Mouse (Mus musculus) kidney, embryonic 16.5 days (tissue): Measurements from ENCODE around the gene Zfand3. TPM values are rescaled to one million over a fixed set of nuclear protein-coding genes. Genes with fewer than 3 reads are reported as not detected.

ENCODE experiments used
- ATAC-seq: fragments of 200-750 bp; cut with Nextera tagmentation; 2 replicates; pipeline ENCODE4 v1.8.0; 2017; ENCODE audit warnings: moderate TSS enrichment; ENCODE audit not compliant: low FRiP score, low TSS enrichment
- H3K27ac ChIP-seq: fragments of 300-500 bp; sonication (generic); 2 replicates; pipeline ENCODE4 v1.5.1; 2014; ENCODE audit warnings: low read length
- H3K27me3 ChIP-seq: fragments of 300-500 bp; sonication (generic); 2 replicates; pipeline ENCODE4 v1.6.1; 2014; ENCODE audit warnings: low read length, control low read depth, mixed read lengths; ENCODE audit not compliant: insufficient read depth
- H3K36me3 ChIP-seq: fragments of 300-500 bp; sonication (generic); 2 replicates; pipeline ENCODE4 v1.6.1; 2014; ENCODE audit warnings: low read length, control low read depth, mixed read lengths; ENCODE audit not compliant: insufficient read depth
- H3K4me1 ChIP-seq: fragments of 300-500 bp; sonication (generic); 2 replicates; pipeline ENCODE4 v1.6.1; 2014; ENCODE audit warnings: low read length, control low read depth, mixed read lengths; ENCODE audit not compliant: insufficient read depth
- H3K4me2 ChIP-seq: fragments of 300-500 bp; sonication (generic); replicated peaks from 2 replicates; pipeline ENCODE4 v1.6.1; 2014; ENCODE audit warnings: low read depth, low read length
- H3K4me3 ChIP-seq: fragments of 300-500 bp; sonication (generic); 2 replicates; pipeline ENCODE4 v1.5.1; 2014; ENCODE audit warnings: mild to moderate bottlenecking, low read length
- H3K9ac ChIP-seq: fragments of 300-500 bp; sonication (generic); replicated peaks from 2 replicates; pipeline ENCODE4 v1.6.1; 2014; ENCODE audit warnings: low read length
- H3K9me3 ChIP-seq: fragments of 300-500 bp; sonication (generic); 2 replicates; pipeline ENCODE4 v1.6.1; 2016; ENCODE audit warnings: low read length, control low read depth
- WGBS: fragments of 180-500 bp; shearing (Covaris S2); extraction: QIAGEN DNeasy Blood & Tissue Kit; methylation state at CpG from one replicate; pipeline ENCODE4 v1.1.7; 2014; 5-methylcytosine and 5-hydroxymethylcytosine counted together
- polyA plus RNA-seq: library from polyadenylated mRNA; unstranded; fragments of >200 nt; fragmentation: Nextera tagmentation; extraction: Ambion mirVana; gene quantifications from 2 replicates; pipeline ENCODE4 v1.2.1, GENCODE M21; 2015

Gene Zfand3
- polyA plus RNA-seq, 1 experiment from 2014 or later: 62.0 TPM

DNA sequence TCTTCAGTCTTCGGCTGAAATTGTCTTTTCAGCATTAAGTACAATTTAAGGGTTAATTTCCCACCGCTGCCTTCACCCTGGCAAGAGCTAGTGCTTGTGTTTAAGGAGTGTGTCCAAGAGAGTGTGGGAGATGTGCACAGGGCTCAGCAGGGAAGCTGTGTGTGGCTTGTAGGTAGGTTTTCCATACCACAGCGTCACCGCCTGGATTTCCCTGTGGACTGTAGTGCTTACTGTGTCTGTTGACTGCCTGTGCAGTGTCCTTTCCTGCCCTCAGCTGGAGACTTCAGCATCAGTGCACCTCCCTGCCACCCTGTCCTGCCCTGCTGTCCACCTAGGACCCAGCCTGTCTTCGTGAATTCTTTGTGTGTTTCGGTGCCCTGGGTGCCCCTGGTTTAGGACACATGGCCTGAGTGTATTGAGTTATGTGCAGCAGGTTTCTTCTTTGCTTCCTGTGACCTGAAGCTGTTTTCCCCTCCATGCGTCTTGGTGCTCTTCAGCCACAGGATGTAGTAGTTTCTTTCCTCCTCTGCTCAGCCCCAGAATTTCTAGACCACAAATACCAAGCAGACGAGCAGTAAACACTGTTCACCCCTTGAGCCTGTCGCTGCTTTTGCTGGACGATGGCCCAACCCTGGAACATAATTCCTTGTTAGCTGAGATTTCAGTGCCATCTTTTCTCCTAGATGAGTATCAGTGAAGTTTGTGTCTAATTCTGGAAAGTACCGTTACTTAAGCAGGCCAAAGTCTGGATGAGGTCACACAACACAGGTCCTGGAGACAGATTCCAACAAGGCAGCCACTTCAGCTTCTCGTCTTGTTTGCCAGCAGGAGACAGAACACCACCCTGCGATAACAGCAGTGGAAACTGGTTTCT lies 195.1 kb downstream of the Zfand3 start:
- no peaks in the 10 kb centered on the region for H3K9me3 ChIP-seq
- H3K36me3 ChIP-seq: no peaks in the 10 kb centered on the region
- peaks cover 64% of the 10 kb centered on the region for H3K4me1 ChIP-seq
- H3K27me3 ChIP-seq: no peaks in the 10 kb centered on the region
- no peak overlapping the region for H3K4me3 ChIP-seq
- no peak overlapping the region; the same call in 1 of the 2 replicates for H3K9ac ChIP-seq
- 49% methylated on average over 13 of the region's 13 CpGs for WGBS
- H3K27ac ChIP-seq: 0 out of 2 replicates have a peak overlapping the region, but pooled peaks have one; percentile 1
- H3K4me2 ChIP-seq: no peak overlapping the region
- no peak for ATAC-seq

DNA sequence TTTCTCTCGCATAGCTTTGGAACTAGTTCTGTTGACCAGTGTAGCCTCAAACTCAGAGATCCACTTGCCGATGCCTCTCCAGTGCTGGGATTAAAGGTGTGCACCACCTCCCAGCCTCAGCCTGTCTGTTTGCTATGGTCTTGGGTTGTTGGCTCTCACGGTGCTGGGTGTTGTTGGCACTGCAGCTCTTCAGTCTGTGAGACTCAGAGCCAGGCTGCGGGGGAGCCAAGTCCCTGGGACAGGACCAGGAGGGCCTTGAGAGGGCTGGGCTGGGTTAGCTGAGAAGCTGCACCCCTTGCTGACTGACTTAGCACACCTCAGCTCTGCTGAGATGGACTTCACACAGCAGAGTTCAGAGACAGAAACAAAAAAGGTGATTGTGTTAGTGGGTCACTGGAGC lies 195.8 kb downstream of the Zfand3 start:
- no peak for ATAC-seq
- Histone ChIP-seq H3K4me2 (no peak overlapping the region), H3K4me3 (no peak overlapping the region), H3K27ac (no peak overlapping the region), H3K9me3 (no peaks in the 10 kb centered on the region), H3K9ac (no peak overlapping the region), H3K36me3 (no peaks in the 10 kb centered on the region), H3K4me1 (peaks cover 64% of the 10 kb centered on the region), H3K27me3 (no peaks in the 10 kb centered on the region)
- WGBS: 73% methylated on average over 4 of the region's 4 CpGs

DNA sequence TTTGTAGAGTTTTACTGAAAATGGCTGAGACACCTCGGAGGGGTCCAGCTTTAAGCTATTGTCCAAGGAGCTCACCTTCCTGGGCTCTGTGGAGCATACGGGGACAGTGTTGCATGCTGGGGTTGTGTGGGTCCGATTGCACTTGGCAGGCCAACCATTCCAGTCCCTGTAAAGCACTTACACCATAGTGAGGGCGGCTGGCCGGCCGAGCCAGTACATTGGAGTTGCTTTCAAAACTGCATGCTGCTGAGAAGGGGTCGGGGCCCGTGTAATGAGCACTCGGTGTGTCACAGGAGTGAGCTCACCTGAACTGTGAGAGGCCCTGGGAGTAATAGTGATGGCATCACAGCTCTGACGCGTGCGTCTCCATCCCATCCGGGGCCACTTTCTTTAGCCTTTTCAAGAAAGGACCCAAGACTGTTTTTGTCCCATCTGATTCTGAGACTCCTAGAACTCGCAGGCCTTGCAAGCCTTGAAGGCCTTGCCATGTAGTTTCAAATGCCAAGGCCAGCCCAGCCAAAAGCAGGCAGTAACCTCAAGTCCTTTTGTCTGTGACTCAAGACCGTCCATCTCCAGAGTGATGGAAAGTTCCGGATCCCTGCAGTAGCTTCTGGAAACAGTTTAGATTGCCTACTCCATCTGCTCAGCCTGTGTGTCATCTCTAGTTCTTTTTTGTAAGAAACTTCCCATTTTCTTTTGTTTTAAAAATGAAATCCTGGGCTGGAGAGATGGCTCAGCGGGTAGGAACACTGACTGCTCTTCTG lies 200.7 kb downstream of the Zfand3 start:
- no peak overlapping the region for H3K4me2 ChIP-seq
- H3K4me3 ChIP-seq: no peak overlapping the region
- WGBS: 88% methylated on average over 17 of the region's 17 CpGs
- no peak overlapping the region for H3K9ac ChIP-seq
- no peak overlapping the region for H3K27ac ChIP-seq
- H3K9me3 ChIP-seq: no peaks in the 10 kb centered on the region
- H3K36me3 ChIP-seq: peaks cover 18% of the 10 kb centered on the region
- peaks cover 30% of the 10 kb centered on the region for H3K4me1 ChIP-seq
- no peak for ATAC-seq
- H3K27me3 ChIP-seq: no peaks in the 10 kb centered on the region

DNA sequence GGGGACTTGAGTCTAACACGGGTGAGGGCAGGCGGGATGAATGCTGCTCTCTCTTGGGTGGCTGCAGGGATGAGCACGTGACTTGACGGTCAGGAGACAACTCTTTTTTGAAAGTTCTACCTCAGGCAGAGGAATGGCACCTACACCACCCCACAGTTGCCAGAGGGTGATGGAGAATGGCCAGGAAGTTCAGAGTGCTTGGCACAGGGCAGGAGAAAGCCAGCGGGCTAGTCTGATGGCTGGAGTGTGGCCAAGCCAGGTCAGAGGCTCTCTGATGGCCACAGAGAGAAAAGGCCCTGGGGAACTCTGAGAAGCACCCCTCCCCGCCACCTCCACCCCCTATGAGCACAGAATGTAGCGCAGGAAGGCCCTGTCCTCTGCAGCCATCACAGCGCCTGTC lies 205.7 kb downstream of the Zfand3 start:
- ATAC-seq: no peak
- Histone ChIP-seq H3K4me2 (no peak overlapping the region), H3K4me3 (no peak overlapping the region), H3K9me3 (no peaks in the 10 kb centered on the region), H3K4me1 (peaks cover 5% of the 10 kb centered on the region; the same call in 1 of the 2 replicates), H3K27me3 (no peaks in the 10 kb centered on the region), H3K36me3 (peaks cover 29% of the 10 kb centered on the region), H3K27ac (no peak overlapping the region), H3K9ac (no peak overlapping the region)
- 91% methylated on average over 8 of the region's 8 CpGs for WGBS

DNA sequence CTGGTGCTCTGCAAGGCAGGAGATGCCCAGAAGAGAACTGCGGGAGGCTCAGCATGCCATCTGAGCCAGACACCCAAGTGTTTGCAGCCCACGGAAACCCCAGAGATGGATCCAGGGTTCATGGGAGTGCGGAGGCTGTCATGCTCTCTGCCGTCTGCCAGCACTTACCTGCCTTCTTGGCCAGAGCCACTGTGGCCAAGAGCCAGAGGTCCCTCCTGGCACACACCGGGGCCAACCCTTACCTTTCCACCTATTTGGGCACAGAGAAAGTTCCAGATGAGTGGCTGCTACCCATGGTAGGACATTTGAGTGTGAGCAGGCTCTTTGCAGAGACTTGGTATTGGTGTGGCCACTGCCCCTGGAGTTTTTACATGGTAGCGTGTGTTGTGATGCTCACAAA lies 206.4 kb downstream of the Zfand3 start:
- Histone ChIP-seq H3K27ac (no peak overlapping the region), H3K4me1 (peaks cover 4% of the 10 kb centered on the region; the same call in 1 of the 2 replicates), H3K4me2 (no peak overlapping the region), H3K9me3 (no peaks in the 10 kb centered on the region), H3K9ac (no peak overlapping the region), H3K4me3 (no peak overlapping the region), H3K36me3 (peaks cover 29% of the 10 kb centered on the region), H3K27me3 (no peaks in the 10 kb centered on the region)
- 90% methylated on average over 6 of the region's 6 CpGs for WGBS
- no peak for ATAC-seq

DNA sequence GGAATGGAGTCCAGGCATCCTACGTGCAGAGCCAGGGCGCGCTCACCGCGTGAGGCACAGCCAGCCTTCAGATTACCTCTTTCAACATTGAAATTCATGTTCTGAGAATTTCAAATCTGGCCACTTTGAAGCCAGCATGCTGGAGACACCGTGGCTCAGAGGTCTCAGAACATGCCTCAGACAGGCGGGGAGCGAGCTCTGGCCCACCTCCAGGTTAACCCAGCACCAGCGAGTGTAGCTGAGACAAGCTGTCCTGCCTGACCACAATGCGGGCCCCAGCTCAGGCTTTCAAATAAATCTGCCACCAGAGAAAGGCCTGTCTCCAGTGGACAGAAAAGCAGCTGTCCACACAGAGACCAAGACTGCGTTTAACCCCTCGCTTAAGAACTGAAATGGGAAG lies 208.1 kb downstream of the Zfand3 start:
- Histone ChIP-seq H3K9ac (no peak overlapping the region), H3K27ac (no peak overlapping the region), H3K36me3 (peaks cover 29% of the 10 kb centered on the region), H3K9me3 (no peaks in the 10 kb centered on the region), H3K4me3 (no peak overlapping the region), H3K4me2 (no peak overlapping the region), H3K4me1 (no peaks in the 10 kb centered on the region), H3K27me3 (no peaks in the 10 kb centered on the region)
- ATAC-seq: no peak
- 56% methylated on average over 12 of the region's 12 CpGs for WGBS

DNA sequence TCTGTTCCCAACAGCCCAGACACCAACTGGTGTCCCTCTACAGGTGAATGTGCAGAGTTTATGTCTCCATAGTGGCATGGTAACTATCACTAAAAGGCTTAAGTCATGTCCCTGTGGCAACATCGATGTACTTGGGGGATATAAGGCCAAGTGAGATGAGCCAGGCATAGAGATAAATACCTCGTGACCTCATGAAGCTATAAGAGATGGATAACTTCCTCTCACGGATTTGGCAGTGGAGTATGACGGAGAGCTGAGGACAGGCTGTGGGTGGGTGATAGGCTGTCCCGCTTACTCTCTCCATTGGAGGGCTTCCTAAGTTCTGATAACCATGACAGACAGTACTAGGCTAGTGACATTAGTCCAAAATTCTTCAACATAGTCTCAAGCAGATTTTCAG lies 208.8 kb downstream of the Zfand3 start:
- H3K27ac ChIP-seq: no peak overlapping the region
- no peaks in the 10 kb centered on the region for H3K9me3 ChIP-seq
- peaks cover 27% of the 10 kb centered on the region for H3K36me3 ChIP-seq
- no peak overlapping the region for H3K4me2 ChIP-seq
- no peak for ATAC-seq
- 81% methylated on average over 5 of the region's 5 CpGs for WGBS
- no peaks in the 10 kb centered on the region for H3K27me3 ChIP-seq
- no peak overlapping the region for H3K9ac ChIP-seq
- H3K4me3 ChIP-seq: no peak overlapping the region
- H3K4me1 ChIP-seq: no peaks in the 10 kb centered on the region

DNA sequence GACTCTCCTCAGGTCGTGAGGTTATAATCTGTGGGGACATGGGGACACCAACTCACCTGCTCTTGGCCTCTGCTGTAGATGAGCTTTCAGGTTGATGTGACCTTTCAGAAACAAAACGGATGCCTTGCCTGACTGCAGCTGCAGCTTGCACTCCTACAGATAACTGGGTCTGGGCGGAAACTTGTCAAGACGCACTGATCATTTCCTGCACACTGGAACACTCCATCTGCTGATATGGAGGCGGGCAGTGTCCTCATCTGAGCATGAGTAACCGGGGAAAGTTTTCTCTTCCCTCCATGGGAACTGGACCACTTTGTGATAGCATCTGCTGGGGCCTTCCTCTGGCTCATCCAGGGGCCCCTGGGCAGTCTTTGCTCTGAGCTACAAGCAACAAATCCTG lies 209.9 kb downstream of the Zfand3 start:
- no peaks in the 10 kb centered on the region for H3K4me1 ChIP-seq
- H3K9ac ChIP-seq: no peak overlapping the region
- H3K4me2 ChIP-seq: no peak overlapping the region
- peaks cover 17% of the 10 kb centered on the region for H3K36me3 ChIP-seq
- 82% methylated on average over 6 of the region's 6 CpGs for WGBS
- H3K9me3 ChIP-seq: no peaks in the 10 kb centered on the region
- ATAC-seq: no peak
- no peaks in the 10 kb centered on the region for H3K27me3 ChIP-seq
- no peak overlapping the region for H3K4me3 ChIP-seq
- no peak overlapping the region for H3K27ac ChIP-seq

DNA sequence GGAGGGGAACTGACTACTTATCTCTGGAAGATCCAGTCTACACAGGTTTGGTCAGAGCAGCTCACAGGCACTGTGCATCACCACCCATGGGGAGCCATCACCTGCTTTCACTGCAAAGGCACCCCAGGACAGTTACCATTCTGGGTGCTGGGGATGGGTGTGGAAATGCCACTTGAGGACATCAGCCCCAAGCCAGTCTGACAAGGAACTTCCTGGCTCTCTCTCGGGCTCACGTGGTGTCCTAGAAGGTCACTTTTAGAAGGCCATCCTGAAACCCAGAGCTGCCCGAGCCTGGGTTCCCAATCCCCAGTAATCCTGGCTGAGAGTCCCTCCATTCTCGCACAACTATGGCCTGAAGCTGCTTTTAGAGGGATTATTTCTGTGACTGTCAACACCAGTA lies 211.2 kb downstream of the Zfand3 start:
- no peaks in the 10 kb centered on the region for H3K27me3 ChIP-seq
- no peak overlapping the region for H3K4me2 ChIP-seq
- H3K9me3 ChIP-seq: no peaks in the 10 kb centered on the region
- ATAC-seq: no peak
- no peaks in the 10 kb centered on the region for H3K4me1 ChIP-seq
- no peak overlapping the region for H3K27ac ChIP-seq
- H3K36me3 ChIP-seq: peaks cover 7% of the 10 kb centered on the region; the same call in 1 of the 2 replicates
- H3K9ac ChIP-seq: no peak overlapping the region
- WGBS: 61% methylated on average over 4 of the region's 4 CpGs
- H3K4me3 ChIP-seq: no peak overlapping the region

DNA sequence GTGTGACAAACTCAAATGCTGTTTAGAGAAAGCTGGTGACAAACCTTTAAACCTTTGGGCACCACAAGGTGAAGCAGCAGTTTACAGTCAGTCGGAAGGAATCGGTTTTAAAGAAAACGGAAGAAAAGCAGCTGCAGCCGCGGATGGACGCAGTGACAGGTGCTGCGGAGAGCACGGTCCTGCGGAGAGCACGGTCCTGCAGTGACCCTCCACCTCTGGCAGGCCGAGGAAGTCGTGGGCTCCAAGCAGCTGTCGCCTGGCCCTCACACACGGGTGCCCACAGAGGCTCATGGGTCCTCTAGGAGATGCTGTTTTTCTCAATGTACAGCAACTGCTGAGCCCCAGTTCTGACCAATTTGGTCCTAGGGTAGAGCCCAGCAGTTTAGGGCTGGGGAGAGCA lies 217.1 kb downstream of the Zfand3 start:
- ATAC-seq: no peak
- WGBS: 58% methylated on average over 14 of the region's 14 CpGs

More for the DNA sequence above, 217.1 kb downstream of the Zfand3 start:
- Histone ChIP-seq H3K27me3 (no peaks in the 10 kb centered on the region), H3K9ac (no peak overlapping the region), H3K4me3 (no peak overlapping the region), H3K27ac (no peak overlapping the region), H3K4me2 (no peak overlapping the region), H3K9me3 (no peaks in the 10 kb centered on the region), H3K36me3 (no peaks in the 10 kb centered on the region; the same call in 1 of the 2 replicates), H3K4me1 (0 out of 2 replicates have a peak, but pooled peaks cover 8% of the 10 kb centered on the region)
